Mouse (Mus musculus): Measurements from ENCODE around the gene Msi2. TPM values are rescaled to one million over a fixed set of nuclear protein-coding genes. Genes with fewer than 3 reads are reported as not detected.

Gene Msi2
- total and polyA plus RNA-seq, 3 experiments: 36.5 to 197 (median 144) TPM

- DNase-seq (ENCODE audit: low spot score): no peak
- Histone ChIP-seq H3K4me3 (ENCODE audit: low read depth, low read length) (no peak overlapping the region), H3K36me3 (replicated peaks) (peaks cover 79% of the 10 kb centered on the region)
Measured at GRCm38 (mm10) chr11:88395076-88395990, 323.0 kb downstream of the Msi2 start.

GRCm38 (mm10) chr11:88394341-88395075, 323.8 kb downstream of the Msi2 start:
- H3K9me3 ChIP-seq (replicated peaks): no peaks in the 10 kb centered on the region
- no peaks in the 10 kb centered on the region for H3K4me1 ChIP-seq (ENCODE audit: insufficient read depth, low read depth, low read length)
- peaks cover 79% of the 10 kb centered on the region for H3K36me3 ChIP-seq (replicated peaks)
- TF ChIP-seq POLR2AphosphoS5 (IDR thresholded peaks at IDR 0.05; ENCODE audit: insufficient replicate concordance, low read depth, low read length) (no peak), CTCF (IDR thresholded peaks at IDR 0.05; ENCODE audit: low read depth, low read length) (no peak), GATA2 (IDR thresholded peaks at IDR 0.05; ENCODE audit: borderline replicate concordance, low read depth, low read length) (no peak), GATA1 (IDR thresholded peaks at IDR 0.05; ENCODE audit: borderline replicate concordance, low read length) (no peak), TAL1 (conservative IDR thresholded peaks at IDR 0.05; ENCODE audit: low read depth, low read length) (no peak)
- H3K27me3 ChIP-seq (ENCODE audit: insufficient read depth, low read length): no peaks in the 10 kb centered on the region
- ATAC-seq (ENCODE audit: extremely low read depth, insufficient number of reproducible peaks, low FRiP score, poor library complexity, severe bottlenecking) (no peak), DNase-seq (ENCODE audit: low spot score) (no peak)
- no peak overlapping the region for H3K4me3 ChIP-seq (ENCODE audit: low read depth, low read length)

More at GRCm38 (mm10) chr11:88395076-88395990, 323.0 kb downstream of the Msi2 start:
- Histone ChIP-seq H3K27me3 (ENCODE audit: insufficient read depth, low read length) (no peaks in the 10 kb centered on the region), H3K4me1 (ENCODE audit: insufficient read depth, low read depth, low read length) (no peaks in the 10 kb centered on the region), H3K9me3 (replicated peaks) (no peaks in the 10 kb centered on the region)
- no peak for ATAC-seq (ENCODE audit: extremely low read depth, insufficient number of reproducible peaks, low FRiP score, poor library complexity, severe bottlenecking)
- no peak for TF ChIP-seq GATA2 (IDR thresholded peaks at IDR 0.05; ENCODE audit: borderline replicate concordance, low read depth, low read length)
- TF ChIP-seq TAL1 (conservative IDR thresholded peaks at IDR 0.05; ENCODE audit: low read depth, low read length): no peak
- no peak for TF ChIP-seq POLR2AphosphoS5 (IDR thresholded peaks at IDR 0.05; ENCODE audit: insufficient replicate concordance, low read depth, low read length)
- TF ChIP-seq CTCF (IDR thresholded peaks at IDR 0.05; ENCODE audit: low read depth, low read length): no peak
- no peak for TF ChIP-seq GATA1 (IDR thresholded peaks at IDR 0.05; ENCODE audit: borderline replicate concordance, low read length)

GRCm38 (mm10) chr11:88392715-88393114, 325.6 kb downstream of the Msi2 start:
- TF ChIP-seq GATA1 (IDR thresholded peaks at IDR 0.05; ENCODE audit: borderline replicate concordance, low read length) (no peak), TAL1 (conservative IDR thresholded peaks at IDR 0.05; ENCODE audit: low read depth, low read length) (no peak), CTCF (IDR thresholded peaks at IDR 0.05; ENCODE audit: low read depth, low read length) (no peak), POLR2AphosphoS5 (IDR thresholded peaks at IDR 0.05; ENCODE audit: insufficient replicate concordance, low read depth, low read length) (no peak), GATA2 (IDR thresholded peaks at IDR 0.05; ENCODE audit: borderline replicate concordance, low read depth, low read length) (no peak)
- H3K36me3 ChIP-seq (replicated peaks): peaks cover 80% of the 10 kb centered on the region
- ATAC-seq (ENCODE audit: extremely low read depth, insufficient number of reproducible peaks, low FRiP score, poor library complexity, severe bottlenecking): no peak
- no peak for DNase-seq (ENCODE audit: low spot score)
- H3K4me1 ChIP-seq (ENCODE audit: insufficient read depth, low read depth, low read length): no peaks in the 10 kb centered on the region
- no peak overlapping the region for H3K4me3 ChIP-seq (ENCODE audit: low read depth, low read length)
- H3K9me3 ChIP-seq (replicated peaks): no peaks in the 10 kb centered on the region
- H3K27me3 ChIP-seq (ENCODE audit: insufficient read depth, low read length): no peaks in the 10 kb centered on the region

- Histone ChIP-seq H3K9me3 (replicated peaks) (no peaks in the 10 kb centered on the region), H3K27me3 (ENCODE audit: insufficient read depth, low read length) (no peaks in the 10 kb centered on the region), H3K4me3 (ENCODE audit: low read depth, low read length) (no peak overlapping the region), H3K36me3 (replicated peaks) (peaks cover 85% of the 10 kb centered on the region), H3K4me1 (ENCODE audit: insufficient read depth, low read depth, low read length) (no peaks in the 10 kb centered on the region)
- TF ChIP-seq GATA1 (IDR thresholded peaks at IDR 0.05; ENCODE audit: borderline replicate concordance, low read length) (no peak), CTCF (IDR thresholded peaks at IDR 0.05; ENCODE audit: low read depth, low read length) (no peak), GATA2 (IDR thresholded peaks at IDR 0.05; ENCODE audit: borderline replicate concordance, low read depth, low read length) (no peak), POLR2AphosphoS5 (IDR thresholded peaks at IDR 0.05; ENCODE audit: insufficient replicate concordance, low read depth, low read length) (no peak), TAL1 (conservative IDR thresholded peaks at IDR 0.05; ENCODE audit: low read depth, low read length) (no peak)
- ATAC-seq (ENCODE audit: extremely low read depth, insufficient number of reproducible peaks, low FRiP score, poor library complexity, severe bottlenecking): no peak
- DNase-seq (ENCODE audit: low spot score): no peak
Measured at GRCm38 (mm10) chr11:88391181-88391814, 327.0 kb downstream of the Msi2 start.

- Histone ChIP-seq H3K9me3 (replicated peaks) (no peaks in the 10 kb centered on the region), H3K27me3 (ENCODE audit: insufficient read depth, low read length) (no peaks in the 10 kb centered on the region), H3K36me3 (replicated peaks) (peaks cover 86% of the 10 kb centered on the region), H3K4me1 (ENCODE audit: insufficient read depth, low read depth, low read length) (no peaks in the 10 kb centered on the region), H3K4me3 (ENCODE audit: low read depth, low read length) (no peak overlapping the region)
- TF ChIP-seq CTCF (IDR thresholded peaks at IDR 0.05; ENCODE audit: low read depth, low read length) (no peak), GATA1 (IDR thresholded peaks at IDR 0.05; ENCODE audit: borderline replicate concordance, low read length) (no peak), TAL1 (conservative IDR thresholded peaks at IDR 0.05; ENCODE audit: low read depth, low read length) (no peak), GATA2 (IDR thresholded peaks at IDR 0.05; ENCODE audit: borderline replicate concordance, low read depth, low read length) (no peak), POLR2AphosphoS5 (IDR thresholded peaks at IDR 0.05; ENCODE audit: insufficient replicate concordance, low read depth, low read length) (no peak)
- DNase-seq (ENCODE audit: low spot score) (no peak), ATAC-seq (ENCODE audit: extremely low read depth, insufficient number of reproducible peaks, low FRiP score, poor library complexity, severe bottlenecking) (no peak)
Measured at GRCm38 (mm10) chr11:88389530-88389929, 328.8 kb downstream of the Msi2 start.
